Mouse (Mus musculus) neural tube, embryonic 10.5 days (tissue): ENCODE data around the gene Ahrr.
A peak's percentile ranks its signal among the peaks of the same experiment; 100 is the strongest.

Experiments used
- DNase-seq: peaks from one replicate; pipeline ENCODE4 v3.0.0-alpha.2; 2017; ENCODE audit warnings: low spot score; ENCODE audit errors: extremely low spot score

Gene Ahrr

GRCm38 (mm10) chr13:74292167-74292566 is at the start of gene Ahrr:
TSS of gene Ahrr (minus strand) at chr13:74292331.
- peak; percentile 61 for DNase-seq

GRCm38 (mm10) chr13:74341036-74341435 is 48.9 kb upstream of the Ahrr start:
- no peak for DNase-seq

- DNase-seq = no peak
Observed at GRCm38 (mm10) chr13:74329321-74329720, 37.2 kb upstream of the Ahrr start.

GRCm38 (mm10) chr13:74317170-74317849 is 25.2 kb upstream of the Ahrr start, which contains the start of gene Pdcd6:
TSS of gene Pdcd6 (minus strand) at chr13:74317580.
- peak; percentile 89 for DNase-seq

- DNase-seq = no peak
Observed at GRCm38 (mm10) chr13:74316789-74317169, 24.6 kb upstream of the Ahrr start.

- no peak for DNase-seq
Observed at GRCm38 (mm10) chr13:74316386-74316785, 24.3 kb upstream of the Ahrr start.

GRCm38 (mm10) chr13:74314616-74315015 is 22.5 kb upstream of the Ahrr start:
- no peak for DNase-seq

GRCm38 (mm10) chr13:74305780-74306179 is 13.6 kb upstream of the Ahrr start:
- DNase-seq = no peak

- DNase-seq = no peak
Observed at GRCm38 (mm10) chr13:74305380-74305779, 13.2 kb upstream of the Ahrr start.

- no peak for DNase-seq
Observed at GRCm38 (mm10) chr13:74302050-74303037, 10.2 kb upstream of the Ahrr start.

- DNase-seq = no peak
Observed at GRCm38 (mm10) chr13:74301607-74301984, 9.5 kb upstream of the Ahrr start.

- peak; percentile 68 for DNase-seq
Observed at GRCm38 (mm10) chr13:74300925-74301606, 8.9 kb upstream of the Ahrr start.

GRCm38 (mm10) chr13:74296376-74296775 is 4.2 kb upstream of the Ahrr start:
- no peak for DNase-seq

- DNase-seq = no peak
Observed at GRCm38 (mm10) chr13:74289646-74290045, 2.5 kb downstream of the Ahrr start.

- no peak for DNase-seq
Observed at GRCm38 (mm10) chr13:74282299-74282698, 9.8 kb downstream of the Ahrr start.

GRCm38 (mm10) chr13:74275726-74276125 is 16.4 kb downstream of the Ahrr start:
- DNase-seq = no peak

- no peak for DNase-seq
Observed at GRCm38 (mm10) chr13:74260231-74260992, 31.7 kb downstream of the Ahrr start.

GRCm38 (mm10) chr13:74259460-74260230 is 32.5 kb downstream of the Ahrr start:
- peak; percentile 72 for DNase-seq

GRCm38 (mm10) chr13:74246494-74246893 is 45.6 kb downstream of the Ahrr start:
- DNase-seq = no peak

- no peak for DNase-seq
Observed at GRCm38 (mm10) chr13:74245899-74246231, 46.3 kb downstream of the Ahrr start.
